Mouse (Mus musculus) frontal cortex, postnatal 36 days (tissue): Measurements from ENCODE around the gene Mup1.
"Not testable (repeated sequence)": the region's sequence is repeated elsewhere in the genome, so short reads cannot be mapped to it uniquely, and the experiment has no call there.

Source experiments
- DNase-seq, 2 experiments: peaks; one replicate each; pipeline ENCODE4 v3.0.0; 2022; ENCODE audit warnings: low spot score in 2 of 2

The Mup1 gene

DNA sequence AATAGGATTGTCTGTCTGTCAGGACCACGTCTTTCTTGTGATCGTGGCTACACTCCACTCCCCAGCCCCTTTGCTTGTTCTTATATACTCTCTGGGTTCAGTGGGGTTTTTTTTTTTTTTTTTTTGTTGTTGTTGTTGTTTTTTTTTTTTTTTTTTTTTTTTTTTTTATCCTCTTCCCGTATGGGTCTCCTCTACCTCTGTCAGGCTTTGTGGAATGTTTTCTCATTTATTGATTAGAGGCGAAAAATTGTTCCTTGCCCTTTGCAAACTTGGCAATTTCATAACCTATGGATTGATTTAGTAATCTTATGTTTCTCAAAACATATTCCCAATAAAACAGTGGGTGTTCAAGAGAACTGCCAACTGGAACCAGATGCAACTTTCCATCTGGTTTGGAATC lies at the start of gene Mup1:
Gene Mup1, minus strand, starts transcription at position 101 of the 400 bp plus-strand sequence.
- not testable (repeated sequence) for DNase-seq
